Mouse (Mus musculus): Measurements from ENCODE around the gene 5430403G16Rik.
"Not testable (repeated sequence)": the region's sequence is repeated elsewhere in the genome, so short reads cannot be mapped to it uniquely, and the experiment has no call there.

Gene 5430403G16Rik

DNA sequence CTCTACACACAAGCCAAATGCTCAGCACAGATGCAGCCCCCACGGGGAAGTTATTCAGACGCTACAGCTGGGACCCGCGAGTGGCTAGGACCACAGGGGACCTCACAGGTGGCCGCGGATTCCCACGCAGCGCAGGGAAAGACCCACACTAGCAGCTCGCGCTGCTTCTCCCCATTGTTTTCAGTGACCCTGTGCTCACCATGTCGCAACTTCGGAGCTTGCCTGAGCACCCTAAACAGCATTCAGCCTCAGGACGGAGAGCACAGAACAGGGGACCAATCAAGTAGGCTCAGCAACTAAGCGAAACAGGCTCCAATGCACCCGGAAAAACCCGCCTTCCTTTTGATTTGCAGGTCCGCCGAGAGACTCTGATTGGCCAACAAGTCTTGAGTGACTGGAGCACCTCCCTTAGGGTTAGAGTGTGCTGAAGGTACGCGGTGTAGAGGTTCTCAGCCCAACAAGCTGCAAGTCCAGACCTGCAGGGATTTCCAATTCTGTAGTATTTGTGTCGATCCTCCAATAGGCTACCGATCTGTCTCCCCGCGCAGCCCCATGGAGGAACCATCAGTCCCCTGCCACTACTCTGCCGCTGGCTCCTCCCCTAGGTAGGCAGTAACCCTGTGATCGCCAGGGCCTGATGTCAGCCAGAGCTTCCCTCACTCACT is at the start of gene 5430403G16Rik:
Gene 5430403G16Rik, minus strand, starts transcription at position 505 of the 665 bp plus-strand sequence.
- peak; percentile 87 for DNase-seq (ENCODE audit: low spot score)

DNA sequence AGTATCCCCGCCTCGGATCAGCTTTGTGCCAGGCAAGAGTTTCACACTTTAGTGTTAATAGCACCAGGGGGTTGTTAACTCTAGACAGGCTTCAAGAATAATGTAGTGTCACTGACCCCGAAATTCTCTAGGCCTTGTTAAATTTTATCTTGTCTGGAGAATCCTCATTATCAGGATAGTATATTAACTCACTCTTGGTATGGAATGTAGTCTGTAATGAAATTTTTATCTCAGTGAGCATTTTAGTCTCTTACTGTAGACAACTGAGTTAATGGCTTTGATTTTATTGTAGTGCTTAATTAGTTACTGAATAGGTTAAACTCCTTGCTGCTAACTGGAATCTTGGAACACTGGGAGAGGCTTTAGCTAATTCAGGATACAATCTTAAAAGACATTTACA is 26.5 kb upstream of the 5430403G16Rik start:
- not testable (repeated sequence) for DNase-seq (ENCODE audit: low spot score)

DNA sequence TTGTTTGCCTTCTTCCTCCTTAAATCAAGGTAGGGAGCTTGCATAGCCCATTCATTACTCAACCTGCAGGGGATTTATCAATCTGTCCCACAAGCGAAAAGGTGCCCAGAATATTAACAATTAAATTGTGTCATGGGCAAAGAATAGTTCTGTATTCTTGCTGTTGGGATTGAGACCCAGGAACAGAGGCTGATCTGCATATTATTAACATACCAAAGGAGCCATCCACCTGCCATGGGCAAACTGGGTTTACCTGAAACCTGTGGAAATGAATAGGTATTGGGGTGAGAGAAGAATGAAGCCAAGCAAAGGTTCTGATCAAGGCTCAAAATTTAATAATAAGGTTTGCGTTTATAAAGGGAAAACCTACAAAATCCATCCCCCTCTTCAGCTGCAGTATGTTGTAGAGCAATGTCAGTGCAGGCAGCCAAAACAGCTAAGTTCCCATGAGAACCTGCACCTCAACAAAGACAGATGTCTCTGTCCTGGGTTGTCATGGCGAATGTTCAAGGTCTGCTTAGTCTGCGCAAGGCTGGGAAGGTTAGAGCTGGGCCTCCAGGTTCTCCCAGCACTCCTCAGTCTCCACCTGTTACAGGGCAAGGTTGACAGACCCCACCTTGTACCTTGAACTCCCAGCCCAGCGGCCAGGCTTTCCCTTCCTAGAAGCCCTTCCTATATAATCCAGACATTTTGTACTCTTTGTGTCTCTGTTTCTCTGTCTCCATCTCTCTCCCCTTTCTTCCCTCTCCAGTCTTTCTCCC is 544 bp upstream of the 5430403G16Rik start:
- peak; percentile 9 for DNase-seq (ENCODE audit: low spot score)

DNA sequence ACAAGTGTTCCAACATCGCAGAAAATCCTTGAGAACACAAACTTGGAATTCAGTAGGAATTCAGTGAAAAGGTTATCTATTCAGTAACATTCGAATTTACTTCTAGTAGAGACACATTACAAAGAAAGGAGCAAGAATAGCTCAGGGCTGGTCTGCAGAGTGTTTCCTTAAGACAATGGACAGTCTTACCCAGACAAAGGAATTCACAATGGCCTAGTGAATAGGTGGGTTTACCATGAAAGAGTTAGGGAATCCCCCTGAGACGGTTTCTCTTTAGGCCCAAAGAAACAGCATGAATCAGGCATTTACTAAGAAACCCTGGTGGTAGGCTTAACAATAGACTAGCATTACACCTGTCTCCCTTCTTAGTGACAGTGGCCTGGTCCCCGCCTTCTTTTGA is 7.9 kb downstream of the 5430403G16Rik start:
- no peak for DNase-seq (ENCODE audit: low spot score)
